Mouse (Mus musculus): ENCODE measurements at regions not wholly inside any gene's neighbourhood (a gene's known extent, or its start where the extent isn't known, plus 50 kb on each side); places are given as distances from the start of the nearest gene placed in this dataset.

DNA sequence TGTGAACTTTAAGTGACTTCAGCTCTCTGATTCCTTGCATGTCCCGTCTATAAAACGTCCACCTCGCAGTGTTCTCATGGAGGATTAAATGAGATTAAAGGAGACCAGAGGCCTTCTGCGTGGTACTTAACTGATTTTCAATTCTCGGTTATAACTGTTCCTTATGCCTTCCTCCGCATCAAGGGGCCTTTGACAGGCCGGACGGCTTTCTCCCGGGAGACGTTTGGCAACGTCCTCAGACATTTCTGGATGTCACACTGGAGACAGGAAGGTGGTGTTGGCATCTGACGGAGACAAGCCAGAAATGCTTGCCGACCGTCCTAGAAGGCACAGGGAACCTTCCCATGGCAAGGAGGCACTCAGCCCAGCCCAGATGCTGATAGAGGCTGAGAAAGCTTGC, 532.2 kb upstream of the Tbx3 start:
- peak in 1 of 2 experiments; percentile 34 for DNase-seq (ENCODE audit: inconsistent age in 2 of 2, low spot score in 1 of 2)

DNA sequence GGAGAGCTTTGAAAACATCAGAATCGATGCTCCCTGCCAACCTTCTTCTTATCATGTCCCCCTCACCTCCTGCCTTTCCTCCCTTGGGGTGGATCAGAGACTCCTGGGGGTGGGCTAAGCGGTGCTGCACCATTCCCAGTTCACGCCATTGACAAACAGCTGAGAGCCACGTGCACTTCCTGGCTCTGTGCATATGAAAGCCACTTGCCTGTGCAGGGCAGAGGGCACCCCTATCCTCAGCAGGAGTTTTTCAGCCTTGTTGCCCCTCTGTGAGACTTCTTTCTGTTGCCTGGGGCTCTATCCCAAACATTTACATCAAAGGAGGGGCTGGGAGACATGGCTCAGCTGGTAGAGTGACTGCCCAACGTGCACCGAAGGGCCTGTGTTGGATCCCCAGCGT, 531.1 kb upstream of the Tbx3 start:
- no peak for DNase-seq (ENCODE audit: inconsistent age in 2 of 2, low spot score in 1 of 2)

DNA sequence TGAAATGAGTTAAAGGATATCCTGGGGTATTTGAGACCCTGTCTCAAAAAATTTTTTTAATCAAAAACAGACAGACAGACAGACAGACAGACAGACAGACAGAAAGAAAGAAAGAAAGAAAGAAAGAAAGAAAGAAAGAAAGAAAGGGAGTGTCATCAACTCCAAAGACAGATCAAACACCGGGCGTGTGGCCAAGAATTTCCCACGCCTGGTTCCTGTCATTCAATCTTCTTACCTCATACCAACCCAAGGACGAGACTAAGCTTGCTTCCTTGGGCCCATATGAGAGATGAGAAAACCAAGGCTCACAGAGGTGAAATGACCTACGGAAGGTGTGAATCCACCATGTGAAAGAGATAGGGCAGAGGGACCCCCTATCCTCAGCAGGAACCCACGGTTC, 530.7 kb upstream of the Tbx3 start:
- peak; percentile 44 to 72 for DNase-seq (ENCODE audit: inconsistent age in 2 of 2, low spot score in 1 of 2)

DNA sequence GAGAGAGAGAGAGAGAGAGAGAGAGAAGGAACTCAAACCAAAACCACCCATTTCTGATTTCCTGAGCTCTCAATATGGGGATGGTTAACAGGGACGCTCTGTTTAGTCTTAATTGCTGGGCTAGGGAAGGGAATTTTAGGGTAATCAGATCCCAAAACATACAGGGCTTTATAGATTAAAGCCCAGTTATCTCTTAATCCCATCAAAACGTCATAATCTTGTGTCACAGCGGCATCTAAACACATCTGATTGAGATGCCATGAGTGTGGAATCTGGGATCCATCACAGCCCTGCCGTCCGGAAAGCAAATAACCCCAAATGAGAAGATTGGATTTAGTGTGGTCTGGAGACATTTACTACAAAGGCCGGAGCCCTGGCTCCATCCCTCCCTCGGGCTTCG, 527.1 kb upstream of the Tbx3 start:
- DNase-seq (ENCODE audit: inconsistent age in 2 of 2, low spot score in 1 of 2): no peak

DNA sequence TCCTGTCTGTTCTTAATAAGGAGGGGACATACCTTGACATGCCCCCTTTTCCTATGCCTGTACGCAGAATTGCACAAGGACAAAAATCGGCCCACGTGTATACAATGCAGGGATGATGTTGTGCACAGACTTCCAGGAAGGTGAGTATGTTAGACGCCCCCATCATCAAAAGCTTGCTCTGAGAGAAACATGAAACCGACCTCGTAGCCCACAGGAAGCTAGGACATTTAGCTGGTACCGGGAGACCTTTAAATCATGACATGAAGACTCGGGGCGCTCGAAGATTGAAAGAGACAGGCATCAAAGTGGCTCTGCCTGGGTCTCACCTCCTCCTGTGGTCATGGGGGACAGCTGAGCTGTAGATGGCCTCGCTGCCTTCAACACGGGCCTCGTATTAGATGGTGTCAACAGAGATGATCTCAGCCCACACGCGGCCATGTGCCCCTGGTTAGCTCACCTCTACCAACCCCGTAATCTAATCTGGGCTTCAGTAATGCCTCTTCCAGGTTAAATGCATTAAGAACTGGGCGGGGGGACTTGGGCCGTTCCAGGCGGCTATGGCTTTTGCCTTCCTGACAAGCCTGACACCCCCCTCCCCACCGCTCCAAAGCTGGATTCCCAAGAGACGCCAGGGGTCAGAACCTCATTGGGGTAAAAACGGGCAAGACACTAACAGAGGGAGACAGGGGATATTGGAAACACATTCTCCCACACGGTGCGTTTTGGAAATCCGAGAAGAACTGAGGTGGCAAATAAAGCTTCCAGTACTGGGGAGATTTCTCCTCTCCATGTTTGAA, 520.9 kb upstream of the Tbx3 start:
- no peak for DNase-seq (ENCODE audit: inconsistent age in 2 of 2, low spot score in 1 of 2)

DNA sequence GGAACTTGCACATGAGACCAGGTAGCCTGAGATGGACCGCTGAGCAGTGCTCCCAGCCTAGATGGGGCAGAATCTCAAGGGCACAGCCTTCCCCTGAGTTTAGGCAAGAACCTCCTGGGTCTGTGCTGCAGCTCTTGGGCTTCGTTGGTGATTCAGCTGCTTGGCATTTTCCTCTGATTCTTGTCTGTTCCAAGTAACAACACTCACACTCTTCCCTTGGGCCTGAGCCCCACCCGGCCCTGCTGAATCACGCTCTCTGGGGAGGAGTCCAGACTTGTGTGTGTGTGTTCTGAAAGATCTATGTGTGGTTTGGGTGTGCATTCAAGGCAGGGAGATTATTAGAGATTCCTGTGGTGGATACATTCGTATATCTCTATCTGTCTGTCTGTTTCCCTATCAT, 517.4 kb upstream of the Tbx3 start:
- no peak for DNase-seq (ENCODE audit: inconsistent age in 2 of 2, low spot score in 1 of 2)

DNA sequence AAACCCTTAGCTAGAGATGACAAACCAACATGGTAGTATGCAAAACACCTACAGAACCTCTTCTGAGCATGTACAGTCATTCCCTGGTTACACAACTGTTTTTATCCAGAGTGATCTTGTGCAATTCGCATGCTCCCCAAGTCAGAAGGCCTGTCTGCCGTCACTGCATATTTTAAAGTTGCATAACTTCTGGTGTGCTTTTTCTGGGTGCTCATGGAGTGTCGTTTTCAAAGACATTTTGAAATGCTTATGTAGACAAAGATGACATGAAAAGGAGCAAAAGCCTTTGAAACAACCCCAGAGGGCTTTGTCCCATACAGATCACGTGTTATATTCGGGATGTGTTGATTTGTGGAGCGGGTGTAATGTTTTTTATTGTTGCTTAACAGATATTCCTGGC, 513.8 kb upstream of the Tbx3 start:
- peak in 1 of 2 experiments; percentile 66 for DNase-seq (ENCODE audit: inconsistent age in 2 of 2, low spot score in 1 of 2)

DNA sequence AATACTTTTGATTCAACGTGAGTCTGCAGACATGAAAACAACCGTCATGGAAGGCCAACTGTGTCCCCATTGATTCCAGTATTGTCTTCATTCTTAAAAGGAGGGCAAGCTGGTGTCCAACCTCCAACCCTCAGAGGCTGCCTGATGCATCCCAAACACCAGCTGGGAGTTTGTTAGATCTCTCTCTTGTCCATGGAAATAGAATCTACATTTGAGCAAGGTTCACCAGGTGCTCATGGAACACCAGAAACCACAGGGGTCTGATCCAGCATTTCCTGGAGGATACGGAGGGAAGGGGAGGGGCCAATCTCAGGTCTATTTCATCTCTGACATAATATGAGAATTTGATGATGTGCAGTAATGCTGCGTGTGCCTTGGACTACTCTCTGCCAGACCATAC, 512.3 kb upstream of the Tbx3 start:
- DNase-seq (ENCODE audit: inconsistent age in 2 of 2, low spot score in 1 of 2): no peak

DNA sequence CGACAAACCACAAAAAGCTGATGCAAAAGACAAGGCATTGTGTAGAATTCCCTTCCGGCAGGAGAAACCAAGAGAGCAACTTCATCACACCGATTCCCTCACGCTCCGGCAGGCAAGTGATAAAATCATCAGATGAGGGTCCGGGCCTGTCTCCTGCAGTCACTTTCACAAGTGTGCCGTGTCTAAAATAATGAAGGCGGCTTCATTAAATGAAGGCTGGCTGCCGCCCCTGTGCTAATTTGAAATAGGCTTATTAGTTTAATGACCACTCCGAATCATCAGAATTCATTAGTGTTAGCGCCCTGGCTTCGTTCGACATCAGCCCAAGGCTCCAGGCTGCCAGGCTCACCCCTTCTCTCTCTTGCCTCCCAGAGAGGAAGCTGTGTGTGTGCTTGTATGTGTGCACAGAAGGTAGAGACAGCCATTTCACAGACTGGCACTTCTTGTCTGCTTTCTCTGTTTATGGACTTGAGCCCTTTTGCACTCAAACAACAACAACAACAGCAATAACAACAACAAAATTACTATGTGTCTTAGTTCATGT, 508.3 kb upstream of the Tbx3 start:
- DNase-seq (ENCODE audit: inconsistent age in 2 of 2, low spot score in 1 of 2): no peak

DNA sequence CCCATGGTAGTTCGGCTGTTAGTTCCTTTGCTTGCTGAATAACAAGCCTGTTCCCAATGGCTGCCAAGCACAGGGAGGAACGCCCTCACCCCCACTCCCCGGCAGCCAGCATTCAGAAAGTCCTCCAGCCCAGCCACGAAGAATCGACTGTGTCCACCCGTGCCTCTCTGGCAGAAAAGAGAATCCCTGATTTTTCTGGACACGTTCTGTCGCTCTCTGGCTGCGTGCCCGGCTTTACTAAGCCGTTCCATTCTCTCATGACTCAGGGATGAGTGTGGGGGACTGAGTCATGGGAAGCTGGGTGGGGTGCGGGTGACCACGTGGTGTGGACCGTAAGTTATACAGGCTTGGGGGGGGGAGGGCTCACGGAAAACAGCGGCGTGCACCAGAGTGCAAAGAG, 502.8 kb upstream of the Tbx3 start:
- peak; percentile 94 to 97 for DNase-seq (ENCODE audit: inconsistent age in 2 of 2, low spot score in 1 of 2)

DNA sequence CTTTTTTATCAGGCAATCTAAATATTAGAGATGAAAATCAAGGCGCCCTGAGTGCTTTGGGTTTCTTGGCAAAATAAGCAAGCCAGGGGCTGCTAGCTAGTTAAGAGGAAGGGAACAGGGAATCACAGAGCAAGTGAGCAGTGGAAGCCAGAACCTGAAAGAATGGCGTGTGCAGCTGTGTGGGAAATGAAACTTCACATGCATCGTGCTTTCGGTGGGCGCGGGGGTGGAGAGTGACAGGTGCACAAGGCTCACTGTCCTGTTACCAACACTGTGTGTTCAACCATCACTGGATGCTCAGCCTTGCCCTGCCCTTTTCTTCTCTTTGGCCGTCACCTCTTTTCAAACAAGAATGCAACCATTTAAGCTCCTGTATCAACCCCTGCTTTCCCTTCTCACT, 501.2 kb upstream of the Tbx3 start:
- no peak for DNase-seq (ENCODE audit: inconsistent age in 2 of 2, low spot score in 1 of 2)

DNA sequence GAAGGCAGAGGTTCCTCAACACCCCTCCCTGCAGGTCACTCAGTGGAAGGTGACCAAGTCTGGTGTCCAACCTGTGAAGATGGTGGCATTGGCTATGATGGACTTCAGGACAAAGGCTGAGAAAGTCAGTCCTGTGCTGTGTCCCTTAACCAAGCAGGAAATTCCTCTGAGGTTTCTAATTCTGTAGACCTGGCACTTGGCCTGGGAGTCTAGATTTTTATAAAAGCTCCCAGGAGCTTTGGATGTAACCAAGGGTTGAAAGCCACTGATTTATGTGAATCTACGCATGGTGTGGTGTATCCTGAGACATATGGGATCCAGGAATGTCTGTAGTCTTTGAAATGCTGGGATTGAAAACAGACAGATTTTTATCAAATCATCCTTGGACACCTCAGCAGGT, 498.8 kb upstream of the Tbx3 start:
- DNase-seq (ENCODE audit: inconsistent age in 2 of 2, low spot score in 1 of 2): no peak

DNA sequence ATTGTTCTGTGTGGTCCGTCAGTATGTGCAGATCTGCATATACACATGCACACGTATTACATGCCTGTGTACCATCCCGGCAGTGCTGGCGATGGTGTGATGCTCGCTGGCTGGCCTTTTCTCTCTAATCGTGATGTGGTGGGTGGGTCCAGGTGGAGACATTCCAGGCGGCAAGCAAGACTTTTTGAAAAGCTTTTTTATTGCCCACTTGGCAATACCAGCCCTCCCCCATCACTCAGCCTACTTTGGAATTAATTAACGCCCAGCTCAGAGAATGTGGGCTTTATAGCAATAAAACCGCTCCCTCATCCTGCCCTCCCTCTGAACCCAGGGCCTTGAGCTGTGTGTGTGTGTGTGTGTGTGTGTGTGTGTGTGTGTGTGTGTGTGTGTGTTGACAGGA, 491.7 kb upstream of the Tbx3 start:
- DNase-seq (ENCODE audit: inconsistent age in 2 of 2, low spot score in 1 of 2): no peak

DNA sequence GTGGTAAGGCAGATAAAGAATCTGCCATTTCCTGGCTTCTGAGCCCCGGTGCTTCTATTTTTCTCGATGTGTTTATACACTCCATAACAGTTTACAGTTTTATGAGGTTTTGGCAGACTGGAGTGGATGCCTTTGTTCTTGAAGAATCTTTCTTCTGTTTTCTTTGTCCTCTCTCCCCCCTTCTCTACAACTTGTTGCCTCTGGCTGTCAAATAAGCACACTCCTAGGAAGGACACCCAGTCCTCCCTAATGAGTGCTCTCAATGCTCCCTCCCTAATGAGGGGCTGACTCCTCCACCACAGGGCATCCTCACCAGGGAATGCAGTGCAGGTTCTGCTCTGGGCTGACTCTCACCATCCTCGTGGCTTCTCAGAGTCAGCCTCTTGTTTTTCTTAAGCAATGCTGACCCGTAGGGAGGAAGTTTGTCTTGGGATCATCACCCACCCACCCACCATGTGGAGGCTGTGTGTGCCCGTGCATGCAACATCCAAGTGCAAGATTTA, 486.9 kb upstream of the Tbx3 start:
- DNase-seq (ENCODE audit: inconsistent age in 2 of 2, low spot score in 1 of 2): no peak

DNA sequence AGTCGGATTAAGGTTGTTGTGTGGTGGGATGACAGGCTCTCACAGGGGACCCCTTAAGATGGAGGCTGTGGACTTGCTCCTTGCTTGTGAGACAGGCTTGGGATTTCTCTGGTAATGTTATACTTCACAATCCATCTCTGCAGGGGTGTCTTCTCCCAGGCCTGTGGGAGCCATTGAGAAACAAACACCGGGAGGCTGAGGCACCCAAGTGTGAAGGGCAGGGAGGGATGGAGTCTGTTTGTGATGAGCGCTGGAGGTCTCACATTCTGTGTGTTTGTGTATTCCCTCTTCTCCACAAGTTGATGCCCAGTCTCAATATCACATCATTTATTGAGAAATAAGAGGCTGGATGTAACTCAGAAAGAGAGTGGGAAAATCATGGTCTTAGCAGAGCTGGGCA, 483.9 kb upstream of the Tbx3 start:
- no peak for DNase-seq (ENCODE audit: inconsistent age in 2 of 2, low spot score in 1 of 2)

DNA sequence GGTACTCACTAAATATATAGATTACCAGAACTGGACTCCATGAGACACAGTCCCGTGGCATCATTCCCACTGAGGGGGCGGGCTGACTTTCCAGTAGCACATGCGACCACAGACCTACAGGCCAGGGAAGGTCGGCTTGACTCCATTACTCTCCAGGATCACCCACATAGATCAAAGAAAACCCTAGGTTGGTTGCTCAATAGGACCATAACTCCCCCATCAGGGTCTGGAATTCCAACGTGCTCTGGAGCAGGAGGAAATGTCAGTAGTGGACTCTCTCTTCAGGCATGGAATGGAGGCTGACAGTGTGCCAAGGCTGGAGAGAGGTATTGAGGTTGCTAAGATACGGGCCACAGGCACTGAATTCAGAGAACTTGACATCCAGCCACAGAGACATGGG, 482.0 kb upstream of the Tbx3 start:
- no peak for DNase-seq (ENCODE audit: inconsistent age in 2 of 2, low spot score in 1 of 2)

DNA sequence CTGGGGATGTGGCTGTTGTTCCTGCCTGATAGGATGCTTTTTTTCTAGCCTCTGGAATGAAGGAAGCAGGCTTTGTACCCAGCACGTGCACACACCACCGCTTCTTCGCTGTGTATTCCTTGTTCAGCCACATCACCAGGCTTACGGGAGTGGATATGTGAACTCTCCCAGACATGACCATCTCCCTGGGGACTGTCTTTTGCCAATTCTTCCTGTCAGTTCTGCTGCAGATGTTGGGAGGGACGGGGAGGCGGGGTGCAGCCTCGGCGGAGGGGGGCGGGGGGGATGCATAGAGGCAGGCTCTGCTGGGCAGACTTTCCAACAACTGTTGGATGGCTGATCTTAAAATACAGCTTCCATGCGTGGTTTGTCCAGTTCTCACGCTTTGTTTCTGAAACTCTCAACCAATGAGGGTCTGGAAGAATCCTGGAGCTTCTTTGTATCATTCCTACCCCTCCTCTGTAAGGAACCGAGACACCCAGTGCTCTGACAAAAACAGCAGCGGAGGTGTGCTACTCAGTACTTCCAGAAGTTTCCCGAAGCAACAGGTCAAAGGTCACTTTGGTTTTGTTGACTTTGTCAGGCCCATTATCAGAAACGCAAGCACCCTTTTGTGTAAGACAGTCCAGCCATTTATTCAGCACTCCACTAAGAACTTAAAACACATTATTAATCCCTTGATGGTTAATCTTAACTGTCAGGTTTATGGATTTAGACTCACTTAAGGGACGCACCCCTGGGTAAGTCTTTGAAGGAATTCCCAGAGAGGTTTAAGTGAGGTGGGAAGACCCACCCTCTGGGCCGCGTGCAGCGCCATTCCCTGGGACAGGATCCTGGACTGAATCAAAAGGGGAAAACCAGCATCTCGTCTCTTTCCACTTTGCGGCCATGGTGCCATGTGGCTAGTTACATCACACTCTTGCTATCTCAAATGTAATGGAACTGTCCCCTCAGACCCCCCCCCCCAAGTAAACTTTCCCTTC, 476.5 kb upstream of the Tbx3 start:
- no peak for DNase-seq (ENCODE audit: inconsistent age in 2 of 2, low spot score in 1 of 2)

DNA sequence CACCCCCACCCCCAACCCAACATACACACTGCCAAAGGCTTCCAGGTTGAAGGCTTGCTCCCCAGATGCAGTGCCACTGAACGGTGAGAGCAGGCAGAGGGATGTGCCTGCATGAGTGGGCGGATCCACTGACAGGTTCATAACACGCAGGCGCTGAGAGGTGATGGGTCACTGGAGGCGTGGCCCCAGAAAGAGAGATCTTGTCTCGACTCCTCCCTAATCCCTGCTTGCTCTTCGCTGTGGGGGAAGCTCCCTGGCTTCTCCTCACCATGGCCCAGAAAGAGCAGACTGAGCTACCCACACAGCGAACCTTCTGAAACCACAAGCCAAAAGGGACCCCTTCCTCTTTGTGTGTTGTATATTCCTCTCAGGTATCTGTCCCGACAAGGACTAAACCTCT, 470.6 kb upstream of the Tbx3 start:
- DNase-seq (ENCODE audit: inconsistent age in 2 of 2, low spot score in 1 of 2): no peak

DNA sequence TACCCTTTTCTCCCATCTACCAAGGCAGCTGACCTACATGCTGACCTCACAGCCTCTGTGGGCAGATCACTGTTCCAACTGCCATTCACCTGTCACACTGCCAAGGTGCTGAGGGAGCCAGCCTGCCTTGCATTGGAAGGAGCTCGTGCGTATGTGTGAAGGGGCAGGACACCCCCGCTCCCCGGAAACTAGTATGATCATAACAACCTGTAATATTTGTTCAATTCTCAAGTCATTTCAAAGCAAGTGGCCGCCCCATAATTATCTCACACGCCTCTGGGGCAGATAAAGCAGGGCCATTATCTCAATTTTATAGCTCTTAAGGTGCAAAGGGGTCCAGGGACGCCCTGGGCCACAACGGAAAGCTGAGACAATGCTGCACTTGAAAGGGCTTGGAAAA, 469.2 kb upstream of the Tbx3 start:
- peak in 1 of 2 experiments; percentile 42 for DNase-seq (ENCODE audit: inconsistent age in 2 of 2, low spot score in 1 of 2)

DNA sequence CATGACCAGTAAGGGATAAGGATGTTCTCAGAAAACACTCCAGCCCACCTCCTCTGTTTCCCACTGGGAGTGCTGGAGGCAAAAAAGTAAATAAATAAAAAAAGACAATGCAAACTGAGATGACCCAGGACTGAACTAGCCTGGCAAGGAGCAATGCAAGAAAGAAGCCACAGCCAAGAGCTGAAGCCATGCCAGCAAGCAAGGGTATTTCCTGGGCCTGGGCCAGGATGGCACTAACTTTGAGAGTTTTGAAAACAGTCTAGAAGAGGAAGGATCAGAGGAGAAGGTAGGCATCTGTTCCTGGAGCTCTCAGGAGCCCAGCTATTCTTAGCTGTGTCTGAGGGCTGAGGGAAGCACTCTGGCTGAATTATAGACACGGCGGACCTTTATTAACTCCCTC, 465.7 kb upstream of the Tbx3 start:
- DNase-seq (ENCODE audit: inconsistent age in 2 of 2, low spot score in 1 of 2): peak in 1 of 2 experiments; percentile 65

DNA sequence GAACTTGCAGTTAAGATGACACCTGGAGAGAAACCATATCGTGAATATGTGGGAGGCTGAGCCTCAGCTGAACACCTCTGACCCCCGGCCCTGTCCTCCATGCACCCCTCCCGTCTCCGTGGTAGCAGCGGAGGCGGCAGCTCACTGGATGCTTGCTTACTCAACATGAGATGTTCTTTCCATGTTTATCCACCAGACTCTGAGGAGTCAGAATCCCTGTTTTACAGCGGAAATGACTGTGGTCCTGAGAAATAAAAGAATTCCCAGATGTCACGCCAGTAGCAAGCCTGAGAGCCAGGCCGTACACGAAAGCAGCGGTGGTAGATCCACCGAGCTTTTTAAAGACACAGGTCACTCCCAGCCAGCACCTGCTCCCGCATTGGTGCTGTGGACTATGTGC, 462.4 kb upstream of the Tbx3 start:
- DNase-seq (ENCODE audit: inconsistent age in 2 of 2, low spot score in 1 of 2): no peak

DNA sequence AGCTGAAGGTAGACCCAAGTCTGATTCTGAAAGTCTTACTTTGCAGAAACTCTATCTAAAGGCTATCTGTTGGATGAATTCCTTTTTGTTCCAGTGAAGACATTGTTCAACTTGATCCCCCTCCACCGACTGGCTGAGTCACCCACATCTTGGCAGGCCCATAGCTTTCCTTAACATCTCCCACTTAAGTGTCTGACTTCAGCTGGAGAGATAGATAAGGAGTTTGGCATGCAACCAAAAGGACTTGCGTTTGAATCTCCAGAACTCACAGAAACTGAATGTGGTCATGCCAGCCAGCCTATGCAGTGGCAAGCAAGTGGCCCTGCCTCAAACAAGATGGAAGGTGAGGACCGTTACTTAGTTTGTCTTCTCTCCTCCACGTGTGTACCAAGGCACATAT, 457.3 kb upstream of the Tbx3 start:
- peak; percentile 26 to 49 for DNase-seq (ENCODE audit: inconsistent age in 2 of 2, low spot score in 1 of 2)

All from adrenal gland, adult (tissue).